Mouse (Mus musculus): ENCODE data around the gene Rap1gap. TPM values are rescaled to one million over a fixed set of nuclear protein-coding genes. Genes with fewer than 3 reads are reported as not detected.

Gene Rap1gap
- polyA plus RNA-seq, 1 experiment, result 9.5 TPM

DNA sequence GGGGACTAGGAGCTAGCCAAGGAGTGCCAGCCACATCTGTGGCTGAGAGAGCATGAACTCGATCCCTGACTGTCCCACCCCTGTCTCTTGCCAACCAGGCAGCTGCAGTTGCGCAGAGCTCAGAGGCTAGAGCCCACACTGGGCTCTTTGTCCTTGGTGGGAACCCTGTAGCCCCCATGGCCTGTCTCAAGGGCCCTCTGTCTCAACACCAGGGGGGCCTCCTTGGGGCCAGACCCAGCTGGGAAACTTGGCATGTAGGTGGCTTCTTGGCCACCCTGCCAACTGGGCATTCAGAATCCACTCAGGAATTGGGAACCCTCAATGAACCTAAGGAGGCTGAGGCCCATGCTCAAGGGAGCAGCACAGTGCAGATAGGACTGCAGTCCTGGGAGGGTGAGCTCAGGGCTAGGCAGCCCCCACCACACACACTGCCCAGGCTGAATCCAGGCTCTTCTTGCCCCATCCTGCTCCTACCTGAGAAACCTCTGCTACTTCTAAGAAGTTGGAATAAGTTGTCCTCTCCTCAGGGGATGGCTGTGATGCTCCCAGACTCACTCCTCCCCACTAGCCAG lies 15.5 kb downstream of the Rap1gap start:
- Histone ChIP-seq H3K4me3 (ENCODE audit: low read depth, low read length) (no peak overlapping the region), H3K27ac (ENCODE audit: insufficient read depth, low read length) (no peak overlapping the region), H3K36me3 (ENCODE audit: control insufficient read depth, insufficient read depth, low read length, poor library complexity, severe bottlenecking) (no peaks in the 10 kb centered on the region), H3K27me3 (ENCODE audit: control insufficient read depth, insufficient read depth, low read length, poor library complexity, severe bottlenecking) (no peaks in the 10 kb centered on the region), H3K9ac (ENCODE audit: low read depth, poor library complexity, severe bottlenecking) (no peak overlapping the region), H3K4me1 (ENCODE audit: control insufficient read depth, insufficient read depth, low read length) (peaks cover 1% of the 10 kb centered on the region), H3K9me3 (replicated peaks; ENCODE audit: control insufficient read depth, insufficient read depth, low read length, poor library complexity, severe bottlenecking) (no peaks in the 10 kb centered on the region)
- TF ChIP-seq EP300 (IDR thresholded peaks at IDR 0.05; ENCODE audit: insufficient read depth, low read depth, low read length) (no peak), CTCF (IDR thresholded peaks at IDR 0.05; ENCODE audit: low read depth, low read length) (no peak), POLR2A (IDR thresholded peaks at IDR 0.05; ENCODE audit: insufficient read depth, low read length) (no peak)

DNA sequence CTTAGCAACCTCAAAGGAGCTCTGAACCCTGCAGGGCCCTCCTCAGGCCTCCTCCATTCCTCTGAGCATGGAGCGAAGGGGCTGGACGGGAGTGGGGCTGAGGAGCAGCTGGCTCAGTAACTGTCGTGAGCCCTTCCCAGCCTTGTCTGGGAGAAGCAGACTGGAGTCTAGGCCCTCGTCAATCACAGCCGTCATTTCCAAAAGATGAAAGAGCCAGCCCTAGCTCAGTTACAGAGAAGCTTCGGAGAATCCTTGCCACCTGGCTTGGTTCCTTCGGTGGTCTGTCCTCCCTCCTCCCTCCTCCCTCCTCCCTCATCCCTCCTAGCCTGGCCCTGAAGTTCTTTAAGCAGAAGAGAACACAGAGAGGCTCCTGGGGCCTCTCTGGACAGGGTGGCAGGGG lies 16.2 kb downstream of the Rap1gap start:
- H3K27ac ChIP-seq (ENCODE audit: insufficient read depth, low read length), result no peak overlapping the region
- no peaks in the 10 kb centered on the region for H3K9me3 ChIP-seq (replicated peaks; ENCODE audit: control insufficient read depth, insufficient read depth, low read length, poor library complexity, severe bottlenecking)
- H3K36me3 ChIP-seq (ENCODE audit: control insufficient read depth, insufficient read depth, low read length, poor library complexity, severe bottlenecking), result no peaks in the 10 kb centered on the region
- H3K9ac ChIP-seq (ENCODE audit: low read depth, poor library complexity, severe bottlenecking), result no peak overlapping the region
- H3K4me1 ChIP-seq (ENCODE audit: control insufficient read depth, insufficient read depth, low read length), result peaks cover 3% of the 10 kb centered on the region
- no peaks in the 10 kb centered on the region for H3K27me3 ChIP-seq (ENCODE audit: control insufficient read depth, insufficient read depth, low read length, poor library complexity, severe bottlenecking)
- no peak for TF ChIP-seq POLR2A (IDR thresholded peaks at IDR 0.05; ENCODE audit: insufficient read depth, low read length)
- no peak for TF ChIP-seq EP300 (IDR thresholded peaks at IDR 0.05; ENCODE audit: insufficient read depth, low read depth, low read length)
- TF ChIP-seq CTCF (IDR thresholded peaks at IDR 0.05; ENCODE audit: low read depth, low read length), result no peak
- H3K4me3 ChIP-seq (ENCODE audit: low read depth, low read length), result no peak overlapping the region

DNA sequence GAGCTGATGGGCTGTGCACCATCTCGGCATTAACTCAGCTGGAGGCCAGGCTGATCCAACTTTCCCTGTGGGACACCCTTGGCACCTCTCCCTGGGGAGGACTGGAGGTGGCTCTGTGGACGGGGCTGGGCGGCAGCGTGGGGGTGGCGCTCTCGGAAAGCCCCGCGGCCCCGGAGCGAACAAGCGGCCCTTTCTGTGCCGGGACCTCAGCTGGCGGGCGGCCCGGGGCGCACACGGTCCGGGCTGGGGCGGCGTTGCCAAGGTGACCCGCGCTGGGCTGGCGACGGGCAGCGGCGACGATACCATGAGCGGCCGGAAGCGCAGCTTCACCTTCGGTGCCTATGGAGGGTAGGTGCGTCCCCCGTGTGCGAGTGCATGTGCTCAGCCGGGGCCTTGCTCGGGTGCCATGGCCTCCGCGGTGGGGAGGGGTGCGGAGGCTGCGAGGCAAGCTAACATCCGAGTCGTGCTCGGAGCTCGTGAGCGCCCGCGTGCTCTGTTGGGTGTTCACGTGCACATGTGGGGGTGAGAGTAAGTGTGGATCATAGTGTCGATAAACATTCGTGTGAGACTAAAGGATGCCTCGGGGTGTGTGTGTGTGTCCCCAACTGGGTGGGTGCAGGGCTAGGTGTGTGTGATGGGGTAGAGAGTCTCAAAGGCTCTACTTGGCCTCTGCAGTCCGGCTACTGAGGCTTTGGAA lies 17.0 kb downstream of the Rap1gap start:
- no peaks in the 10 kb centered on the region for H3K9me3 ChIP-seq (replicated peaks; ENCODE audit: control insufficient read depth, insufficient read depth, low read length, poor library complexity, severe bottlenecking)
- H3K9ac ChIP-seq (ENCODE audit: low read depth, poor library complexity, severe bottlenecking), result peak overlapping the region; percentile 52
- no peaks in the 10 kb centered on the region for H3K36me3 ChIP-seq (ENCODE audit: control insufficient read depth, insufficient read depth, low read length, poor library complexity, severe bottlenecking)
- H3K4me3 ChIP-seq (ENCODE audit: low read depth, low read length), result peak overlapping the region; percentile 45
- no peak overlapping the region for H3K27ac ChIP-seq (ENCODE audit: insufficient read depth, low read length)
- peaks cover 3% of the 10 kb centered on the region for H3K4me1 ChIP-seq (ENCODE audit: control insufficient read depth, insufficient read depth, low read length)
- TF ChIP-seq EP300 (IDR thresholded peaks at IDR 0.05; ENCODE audit: insufficient read depth, low read depth, low read length), result no peak
- no peak for TF ChIP-seq POLR2A (IDR thresholded peaks at IDR 0.05; ENCODE audit: insufficient read depth, low read length)
- no peak for TF ChIP-seq CTCF (IDR thresholded peaks at IDR 0.05; ENCODE audit: low read depth, low read length)
- no peaks in the 10 kb centered on the region for H3K27me3 ChIP-seq (ENCODE audit: control insufficient read depth, insufficient read depth, low read length, poor library complexity, severe bottlenecking)

DNA sequence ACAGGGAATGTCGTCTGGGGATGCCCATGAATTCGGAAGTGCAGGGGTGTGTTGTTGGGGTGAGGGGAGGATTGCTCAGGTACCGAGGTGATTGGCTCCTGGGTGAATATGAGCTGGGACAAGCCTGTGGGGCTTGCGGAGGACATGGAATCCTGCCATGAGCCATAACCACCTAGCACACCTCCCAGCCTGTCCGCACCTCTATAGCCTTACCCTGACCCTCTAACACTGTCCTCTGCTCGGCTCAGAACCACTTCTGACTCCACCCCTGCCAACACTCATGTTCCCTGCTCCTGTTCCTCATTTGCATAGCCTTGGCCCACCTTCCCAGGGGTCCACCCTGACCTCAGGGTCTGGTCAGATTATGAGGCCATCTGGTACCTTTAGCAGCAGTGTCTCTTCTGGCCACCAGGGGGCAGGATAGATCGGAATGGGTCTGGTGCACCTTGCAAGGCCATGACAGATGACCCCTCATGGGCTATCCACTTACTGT lies 18.5 kb downstream of the Rap1gap start:
- no peaks in the 10 kb centered on the region for H3K27me3 ChIP-seq (ENCODE audit: control insufficient read depth, insufficient read depth, low read length, poor library complexity, severe bottlenecking)
- peak; percentile 93 for TF ChIP-seq CTCF (IDR thresholded peaks at IDR 0.05; ENCODE audit: low read depth, low read length)
- TF ChIP-seq POLR2A (IDR thresholded peaks at IDR 0.05; ENCODE audit: insufficient read depth, low read length), result no peak
- TF ChIP-seq EP300 (IDR thresholded peaks at IDR 0.05; ENCODE audit: insufficient read depth, low read depth, low read length), result no peak
- no peak overlapping the region for H3K27ac ChIP-seq (ENCODE audit: insufficient read depth, low read length)
- H3K4me3 ChIP-seq (ENCODE audit: low read depth, low read length), result no peak overlapping the region
- no peaks in the 10 kb centered on the region for H3K36me3 ChIP-seq (ENCODE audit: control insufficient read depth, insufficient read depth, low read length, poor library complexity, severe bottlenecking)
- peaks cover 3% of the 10 kb centered on the region for H3K4me1 ChIP-seq (ENCODE audit: control insufficient read depth, insufficient read depth, low read length)
- no peak overlapping the region for H3K9ac ChIP-seq (ENCODE audit: low read depth, poor library complexity, severe bottlenecking)
- no peaks in the 10 kb centered on the region for H3K9me3 ChIP-seq (replicated peaks; ENCODE audit: control insufficient read depth, insufficient read depth, low read length, poor library complexity, severe bottlenecking)

DNA sequence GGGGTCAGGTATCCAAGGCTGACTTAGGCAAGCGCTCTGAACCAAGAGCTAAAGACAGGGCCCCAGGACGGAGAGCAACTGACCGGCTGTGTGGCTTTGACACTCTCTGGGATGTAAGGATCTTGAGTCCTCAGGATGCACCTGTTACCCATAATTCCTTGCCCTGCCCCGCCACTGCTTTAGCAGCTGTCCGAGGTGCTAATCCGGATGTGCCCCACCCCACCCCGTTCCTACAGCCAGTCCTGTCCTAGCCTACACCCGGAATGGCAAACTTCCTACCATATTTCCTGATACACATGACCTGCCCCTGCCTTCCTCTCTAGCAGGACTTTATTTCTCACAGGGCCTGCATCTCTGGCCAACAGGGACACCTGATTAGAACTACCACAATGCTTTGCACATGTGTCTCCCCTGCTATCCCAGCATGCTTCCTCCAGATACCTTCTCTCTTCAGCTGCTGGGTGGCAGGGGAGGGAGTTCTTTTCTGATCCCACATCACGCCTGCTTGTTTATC lies 20.4 kb downstream of the Rap1gap start:
- H3K4me3 ChIP-seq (ENCODE audit: low read depth, low read length), result no peak overlapping the region
- TF ChIP-seq EP300 (IDR thresholded peaks at IDR 0.05; ENCODE audit: insufficient read depth, low read depth, low read length) (peak; percentile 65; the same call in 1 of the 2 replicates), POLR2A (IDR thresholded peaks at IDR 0.05; ENCODE audit: insufficient read depth, low read length) (no peak)
- H3K36me3 ChIP-seq (ENCODE audit: control insufficient read depth, insufficient read depth, low read length, poor library complexity, severe bottlenecking), result no peaks in the 10 kb centered on the region
- peaks cover 3% of the 10 kb centered on the region for H3K4me1 ChIP-seq (ENCODE audit: control insufficient read depth, insufficient read depth, low read length)
- H3K9me3 ChIP-seq (replicated peaks; ENCODE audit: control insufficient read depth, insufficient read depth, low read length, poor library complexity, severe bottlenecking), result no peaks in the 10 kb centered on the region
- no peaks in the 10 kb centered on the region for H3K27me3 ChIP-seq (ENCODE audit: control insufficient read depth, insufficient read depth, low read length, poor library complexity, severe bottlenecking)
- no peak overlapping the region for H3K9ac ChIP-seq (ENCODE audit: low read depth, poor library complexity, severe bottlenecking)
- no peak overlapping the region for H3K27ac ChIP-seq (ENCODE audit: insufficient read depth, low read length)

DNA sequence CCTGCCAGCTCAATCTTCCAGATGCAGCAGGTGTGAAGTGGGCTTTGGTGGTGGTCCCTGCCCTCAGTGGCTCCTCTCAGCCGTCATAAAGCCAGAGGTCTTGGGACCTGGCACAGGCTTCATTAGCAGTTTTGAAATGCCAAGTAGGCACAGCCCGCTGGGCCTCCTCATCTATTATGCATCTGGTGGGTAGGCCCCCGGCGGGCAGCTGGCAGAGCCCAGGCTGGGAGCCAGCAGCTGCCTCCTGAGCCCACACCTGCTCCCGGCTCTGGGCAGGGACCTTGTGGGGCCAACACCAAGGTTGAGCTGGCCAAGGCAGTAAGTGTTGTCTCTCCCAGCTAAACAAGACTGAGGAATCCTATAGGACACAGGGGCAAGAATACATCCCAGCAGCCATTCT lies 21.8 kb downstream of the Rap1gap start:
- H3K27ac ChIP-seq (ENCODE audit: insufficient read depth, low read length), result no peak overlapping the region
- TF ChIP-seq EP300 (IDR thresholded peaks at IDR 0.05; ENCODE audit: insufficient read depth, low read depth, low read length) (no peak), POLR2A (IDR thresholded peaks at IDR 0.05; ENCODE audit: insufficient read depth, low read length) (no peak), CTCF (IDR thresholded peaks at IDR 0.05; ENCODE audit: low read depth, low read length) (no peak)
- no peaks in the 10 kb centered on the region for H3K9me3 ChIP-seq (replicated peaks; ENCODE audit: control insufficient read depth, insufficient read depth, low read length, poor library complexity, severe bottlenecking)
- H3K36me3 ChIP-seq (ENCODE audit: control insufficient read depth, insufficient read depth, low read length, poor library complexity, severe bottlenecking), result no peaks in the 10 kb centered on the region
- H3K27me3 ChIP-seq (ENCODE audit: control insufficient read depth, insufficient read depth, low read length, poor library complexity, severe bottlenecking), result no peaks in the 10 kb centered on the region
- H3K4me1 ChIP-seq (ENCODE audit: control insufficient read depth, insufficient read depth, low read length), result peaks cover 3% of the 10 kb centered on the region
- no peak overlapping the region for H3K9ac ChIP-seq (ENCODE audit: low read depth, poor library complexity, severe bottlenecking)
- H3K4me3 ChIP-seq (ENCODE audit: low read depth, low read length), result no peak overlapping the region

Data from ES-Bruce4 (cell line).